Mouse (Mus musculus) thymus, postnatal 25 days (tissue): ENCODE measurements around the gene Gatm.

Experiments
- DNase-seq: peaks from one replicate; pipeline ENCODE4 v3.0.0; 2022

The Gatm gene

GRCm38 (mm10) chr2:122605829-122606228 lies 5.3 kb downstream of the Gatm start:
- DNase-seq = no peak

GRCm38 (mm10) chr2:122601354-122601753 lies 9.7 kb downstream of the Gatm start:
- no peak for DNase-seq

- DNase-seq = no peak
Observed at GRCm38 (mm10) chr2:122599736-122600135, 11.4 kb downstream of the Gatm start.

- DNase-seq = no peak
Observed at GRCm38 (mm10) chr2:122595461-122595860, 15.6 kb downstream of the Gatm start.

- DNase-seq = no peak
Observed at GRCm38 (mm10) chr2:122591213-122591612, 19.9 kb downstream of the Gatm start.

- DNase-seq = no peak
Observed at GRCm38 (mm10) chr2:122590351-122590750, 20.8 kb downstream of the Gatm start.

GRCm38 (mm10) chr2:122587861-122588519 lies 23.1 kb downstream of the Gatm start:
- no peak for DNase-seq

GRCm38 (mm10) chr2:122586258-122586657 lies 24.8 kb downstream of the Gatm start:
- no peak for DNase-seq

GRCm38 (mm10) chr2:122582324-122582723 lies 28.8 kb downstream of the Gatm start:
- DNase-seq = no peak

- no peak for DNase-seq
Observed at GRCm38 (mm10) chr2:122581361-122582017, 29.6 kb downstream of the Gatm start.

GRCm38 (mm10) chr2:122580426-122580825 lies 30.7 kb downstream of the Gatm start:
- no peak for DNase-seq

GRCm38 (mm10) chr2:122577316-122577715 lies 33.8 kb downstream of the Gatm start:
- no peak for DNase-seq

- DNase-seq = no peak
Observed at GRCm38 (mm10) chr2:122576295-122576694, 34.8 kb downstream of the Gatm start.

- DNase-seq = no peak
Observed at GRCm38 (mm10) chr2:122575470-122575869, 35.6 kb downstream of the Gatm start.

- no peak for DNase-seq
Observed at GRCm38 (mm10) chr2:122572438-122572837, 38.7 kb downstream of the Gatm start.

- no peak for DNase-seq
Observed at GRCm38 (mm10) chr2:122571326-122571725, 39.8 kb downstream of the Gatm start.

- DNase-seq = no peak
Observed at GRCm38 (mm10) chr2:122570430-122570829, 40.7 kb downstream of the Gatm start.

GRCm38 (mm10) chr2:122569439-122569838 lies 41.7 kb downstream of the Gatm start:
- DNase-seq = peak; percentile 70

- no peak for DNase-seq
Observed at GRCm38 (mm10) chr2:122562251-122562650, 48.9 kb downstream of the Gatm start.

GRCm38 (mm10) chr2:122561221-122561620 lies 49.9 kb downstream of the Gatm start:
- no peak for DNase-seq

GRCm38 (mm10) chr2:122558317-122558716 lies 52.8 kb downstream of the Gatm start:
- DNase-seq = peak; percentile 62
